Mouse (Mus musculus) liver (tissue): ENCODE results near the gene Qprt.

Experiments
- DNase-seq: peaks from one replicate; pipeline ENCODE4 v3.0.0-alpha.2; 2020; ENCODE audit warnings: mixed read lengths

The Qprt gene

GRCm38 (mm10) chr7:127121911-127122270 is at the start of gene Qprt:
Gene Qprt, minus strand, starts transcription at chr7:127122226.
- DNase-seq = peak; percentile 49

DNA sequence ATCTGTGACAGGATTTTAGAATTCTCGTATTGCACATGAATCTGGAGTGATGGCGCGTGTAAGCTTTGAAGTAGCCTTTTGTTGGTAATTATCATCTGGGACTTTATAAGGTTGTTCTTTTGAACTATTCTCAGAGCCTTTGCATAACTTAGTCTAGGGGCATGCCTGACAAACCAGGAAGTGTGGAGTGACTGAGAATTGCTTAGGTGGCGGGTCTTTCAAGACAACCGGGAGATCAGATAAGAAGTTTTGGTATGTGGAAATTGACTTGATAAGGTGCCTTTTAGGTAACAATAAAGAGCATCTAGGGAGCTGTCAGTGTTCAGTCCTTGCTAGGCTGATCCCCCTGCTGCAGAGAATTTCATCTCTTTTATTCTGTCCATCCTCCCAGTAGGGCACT is 44.5 kb upstream of the Qprt start:
- no peak for DNase-seq

- no peak for DNase-seq
Measured at GRCm38 (mm10) chr7:127165607-127166493, 43.8 kb upstream of the Qprt start.

DNA sequence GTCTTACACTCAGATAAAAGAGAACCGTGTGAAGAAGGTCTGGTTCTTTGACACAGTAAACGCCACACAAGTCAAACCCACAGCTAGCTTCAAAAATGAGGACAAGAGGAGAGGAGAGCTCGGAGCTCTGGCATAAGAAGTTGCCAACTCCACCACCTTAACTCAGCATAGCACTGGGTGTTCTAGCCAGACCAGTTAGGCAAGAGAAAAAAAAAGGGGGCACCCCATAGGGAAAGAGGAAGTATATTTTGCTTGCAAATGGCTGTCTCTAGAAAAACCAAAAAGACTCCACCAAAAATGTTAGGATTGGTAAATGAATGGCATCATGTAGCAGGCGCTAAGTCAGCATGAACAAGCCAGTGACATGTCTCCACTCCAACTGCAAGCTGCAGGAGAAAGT is 42.0 kb upstream of the Qprt start:
- no peak for DNase-seq

DNA sequence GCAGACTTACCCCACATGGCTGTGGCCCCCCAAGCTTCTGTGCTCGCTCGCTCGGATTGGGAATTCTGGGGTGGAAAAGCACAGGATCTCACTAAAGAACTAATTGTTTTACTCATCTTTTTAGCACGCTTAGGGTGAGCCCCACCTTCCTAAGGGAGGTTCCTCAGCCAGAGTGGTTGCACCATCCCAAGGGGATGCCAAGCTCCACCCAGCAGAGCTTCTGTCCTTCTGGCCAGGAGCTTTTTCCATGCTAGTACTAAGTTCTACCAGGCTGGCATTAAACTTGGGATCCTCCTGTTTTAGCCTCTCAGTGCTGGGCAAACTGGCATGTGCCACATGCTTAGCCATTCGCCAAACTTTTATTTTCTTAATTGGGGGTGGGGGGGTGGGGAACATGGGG is 40.5 kb upstream of the Qprt start:
- DNase-seq = no peak

DNA sequence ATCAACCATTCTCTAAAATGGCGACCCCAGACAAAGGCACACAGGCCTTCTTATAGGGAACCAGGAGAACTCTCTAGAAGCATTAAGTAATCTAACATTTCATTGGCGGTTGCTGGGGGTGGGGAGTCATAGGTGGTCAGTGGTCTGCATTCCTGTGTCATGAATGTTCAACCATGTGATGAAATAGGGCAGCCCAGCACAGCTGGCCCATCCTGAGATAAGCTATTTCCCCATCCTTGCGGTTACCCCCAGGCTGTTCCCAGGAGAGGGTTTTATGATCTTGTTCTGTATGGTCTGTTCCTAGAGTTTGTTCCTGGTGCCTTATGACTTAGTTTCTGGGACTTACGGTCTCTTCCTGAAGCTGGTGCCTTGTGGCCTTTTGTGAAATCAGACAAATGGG is 35.5 kb upstream of the Qprt start:
- DNase-seq = no peak

GRCm38 (mm10) chr7:127153477-127153876 is 31.5 kb upstream of the Qprt start:
- DNase-seq = no peak

GRCm38 (mm10) chr7:127152464-127152863 is 30.4 kb upstream of the Qprt start:
- no peak for DNase-seq

- no peak for DNase-seq
Measured at GRCm38 (mm10) chr7:127147901-127148300, 25.9 kb upstream of the Qprt start.

- no peak for DNase-seq
Measured at GRCm38 (mm10) chr7:127146267-127146603, 24.2 kb upstream of the Qprt start.

DNA sequence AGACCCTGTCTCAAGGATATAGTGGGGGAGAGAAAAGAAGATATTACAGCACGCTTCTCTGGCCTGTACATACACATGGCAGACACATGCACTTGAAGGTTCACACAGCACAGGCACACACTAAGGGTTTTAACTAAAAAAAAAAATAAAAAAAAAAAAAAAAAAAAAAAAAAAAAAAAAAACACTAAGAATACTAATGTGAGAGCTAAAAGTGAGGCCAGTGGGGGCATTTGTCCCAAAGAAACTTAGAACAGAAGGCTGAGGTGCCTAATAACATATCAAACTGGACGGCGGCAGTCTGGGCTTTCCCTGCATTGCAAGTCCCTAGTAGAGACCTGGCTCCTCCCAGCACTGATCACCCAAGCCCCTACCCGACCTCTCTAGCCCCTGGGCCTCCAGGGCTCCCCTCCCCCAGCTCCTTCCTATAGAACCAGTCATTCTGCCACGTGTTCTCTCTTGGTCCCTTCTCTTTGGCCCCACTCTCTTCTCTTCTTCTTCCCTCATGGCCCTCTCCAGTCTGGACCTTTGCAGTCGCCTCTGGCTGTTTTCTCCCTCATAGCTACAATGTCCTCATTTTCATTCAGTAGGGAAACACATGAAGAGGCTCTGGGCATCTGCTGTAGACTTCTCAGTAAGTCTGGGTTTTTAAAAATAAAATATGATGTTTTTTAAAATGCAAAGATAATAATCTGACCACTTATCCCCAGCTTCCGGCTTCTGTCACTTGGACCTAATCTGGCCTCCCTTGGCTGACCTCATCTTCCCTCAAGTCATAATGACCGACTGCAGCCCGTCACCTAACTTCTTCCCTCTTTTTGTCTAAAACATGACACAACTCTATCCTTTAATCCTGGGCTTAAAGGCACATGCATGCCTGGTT is 23.6 kb upstream of the Qprt start:
- DNase-seq = peak; percentile 38

GRCm38 (mm10) chr7:127144412-127144811 is 22.4 kb upstream of the Qprt start:
- no peak for DNase-seq

- no peak for DNase-seq
Measured at GRCm38 (mm10) chr7:127142666-127143065, 20.6 kb upstream of the Qprt start.

DNA sequence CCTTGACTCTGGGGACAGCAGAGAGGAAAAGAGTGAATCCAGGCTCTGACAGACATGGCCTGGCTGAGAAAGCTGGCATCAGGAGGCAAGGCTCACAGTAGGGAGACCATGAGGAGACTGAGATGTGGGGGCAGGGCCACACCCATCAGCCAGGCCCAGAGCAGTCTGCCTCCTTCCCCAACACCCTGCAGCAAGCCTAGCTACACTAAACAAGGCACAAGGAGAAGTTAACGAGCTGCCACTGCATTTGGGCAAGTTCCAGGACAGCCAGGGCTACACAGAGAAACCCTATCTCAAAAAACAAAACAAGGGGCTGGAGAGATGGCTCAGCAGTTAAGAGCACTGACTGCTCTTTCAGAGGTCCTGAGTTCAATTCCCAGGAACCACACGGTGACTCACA is 20.2 kb upstream of the Qprt start:
- DNase-seq = peak; percentile 45

GRCm38 (mm10) chr7:127140623-127141404 is 18.8 kb upstream of the Qprt start:
- DNase-seq = peak; percentile 50

DNA sequence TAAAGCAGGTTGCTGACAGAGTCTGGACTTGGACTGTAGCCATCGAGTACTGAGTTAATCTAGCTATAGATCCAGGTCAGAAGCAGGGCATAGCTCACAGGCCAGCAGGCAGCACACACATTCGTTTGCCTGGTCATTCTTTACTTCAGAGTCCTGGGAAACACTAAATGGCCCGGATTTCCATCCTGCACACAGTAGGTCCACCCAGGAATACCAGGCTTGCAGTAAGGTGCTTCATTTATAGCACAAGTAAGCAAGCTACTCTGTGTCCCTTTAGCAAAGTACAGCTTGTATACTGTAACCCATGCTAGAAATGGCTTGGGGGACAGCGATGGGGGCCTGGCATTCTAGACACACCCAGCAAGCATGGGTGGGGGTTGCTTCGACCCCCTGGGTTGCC is 17.5 kb upstream of the Qprt start:
- DNase-seq = no peak

DNA sequence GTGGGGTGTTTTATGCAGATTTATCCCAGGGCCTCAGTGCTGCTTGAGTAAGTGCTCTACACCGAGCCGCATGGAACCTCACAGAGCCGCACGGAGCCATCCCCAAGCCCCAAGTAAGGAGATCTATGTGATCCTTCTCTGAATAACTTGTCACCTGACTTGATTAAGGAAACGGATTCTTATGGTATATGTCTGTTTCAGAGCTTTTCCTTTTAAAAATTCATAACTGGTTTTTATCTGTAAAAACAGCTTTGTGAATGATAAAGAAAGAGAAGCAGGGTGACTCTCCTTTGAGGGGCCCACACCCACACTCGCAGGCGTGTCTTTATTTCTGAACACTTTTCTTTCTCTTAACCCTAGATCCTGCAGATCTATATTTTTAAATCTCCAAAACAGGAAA is 17.1 kb upstream of the Qprt start:
- DNase-seq = peak; percentile 60

DNA sequence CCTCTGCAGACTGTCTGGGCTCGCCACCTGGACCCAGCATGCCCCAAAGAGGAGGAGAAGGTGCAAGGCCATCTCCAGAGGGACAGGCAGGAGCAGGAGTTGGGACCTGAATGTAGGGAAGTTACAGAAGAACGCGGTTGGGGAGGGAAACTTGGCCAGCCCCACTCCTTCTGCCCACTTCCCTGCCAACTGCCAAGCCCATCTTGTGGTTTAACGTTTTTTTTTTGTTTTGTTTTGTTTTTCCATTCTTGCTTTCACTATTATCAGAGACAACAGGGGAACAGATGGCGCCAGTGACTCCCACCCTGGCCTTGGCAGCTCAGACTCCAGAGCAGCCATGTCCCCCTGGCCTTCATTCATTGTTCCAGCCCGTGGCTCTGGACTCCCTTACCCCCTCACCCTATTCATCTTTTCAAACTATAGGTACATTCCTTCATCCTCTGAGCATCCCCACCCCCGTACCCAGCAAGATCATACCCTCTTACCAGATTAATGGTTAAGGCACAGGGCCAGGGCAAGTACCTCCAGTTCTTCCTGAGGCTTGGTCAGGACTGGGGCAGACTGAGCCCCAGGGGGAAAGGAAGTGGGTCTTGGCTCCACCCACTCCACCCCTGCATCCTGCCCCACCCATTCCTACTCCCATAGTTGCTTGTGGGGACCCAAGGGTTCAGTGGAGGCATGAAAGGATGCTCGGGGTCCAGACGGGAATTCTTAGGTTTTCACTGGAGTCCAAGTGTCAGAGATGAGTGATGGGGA is 15.4 kb upstream of the Qprt start, which contains the start of gene Spn:
Gene Spn, minus strand, starts transcription at position 562 of the 756 bp plus-strand sequence.
- DNase-seq = peak; percentile 71

GRCm38 (mm10) chr7:127136181-127137071 is 14.4 kb upstream of the Qprt start:
- no peak for DNase-seq

DNA sequence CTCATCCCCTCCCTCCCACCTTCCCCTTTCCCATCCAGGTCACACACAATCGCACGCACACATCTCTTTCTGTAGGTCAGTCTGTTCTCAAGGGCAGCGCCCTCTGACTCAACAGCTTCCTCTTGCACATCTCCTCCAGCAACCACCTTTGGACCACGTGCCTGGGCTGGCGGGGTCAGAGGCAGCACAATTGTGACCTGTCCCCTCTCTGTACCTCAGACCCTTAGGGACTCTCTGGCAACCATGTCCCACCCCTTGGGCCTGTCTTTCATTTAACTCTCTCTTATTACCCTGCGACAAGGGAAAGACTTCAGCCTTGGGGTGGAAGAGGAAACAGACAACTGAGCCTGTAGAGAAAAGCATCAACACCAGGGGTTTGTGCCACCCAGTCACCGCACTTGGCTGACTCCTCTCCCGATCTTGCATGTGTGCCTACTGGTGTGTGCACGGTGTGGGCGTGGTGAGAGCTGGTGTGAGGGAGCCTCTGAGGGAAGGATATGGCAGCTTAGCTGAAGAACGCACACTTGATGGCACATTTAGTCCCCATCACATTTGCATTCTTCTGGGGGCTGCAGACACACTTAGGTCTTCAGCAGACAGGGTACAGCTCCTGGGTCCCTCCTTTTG is 12.9 kb upstream of the Qprt start:
- peak; percentile 36 for DNase-seq

GRCm38 (mm10) chr7:127133125-127133524 is 11.1 kb upstream of the Qprt start:
- DNase-seq = no peak
